Mouse (Mus musculus) cerebral cortex, adult 2 months (tissue): ENCODE data around the gene Fam162a.

Experiments
- WGBS: fragments of 180-500 bp; shearing (Covaris S2); methylation state at CpG from one replicate; pipeline ENCODE4 v1.1.7; 2018; 5-methylcytosine and 5-hydroxymethylcytosine counted together

Gene Fam162a

GRCm38 (mm10) chr16:36057933-36058475, 13.4 kb downstream of the Fam162a start:
- WGBS: 83% methylated on average over 8 of the region's 8 CpGs

- 92% methylated on average over 11 of the region's 11 CpGs for WGBS
Measured at GRCm38 (mm10) chr16:36056416-36056815, 15.0 kb downstream of the Fam162a start.

DNA sequence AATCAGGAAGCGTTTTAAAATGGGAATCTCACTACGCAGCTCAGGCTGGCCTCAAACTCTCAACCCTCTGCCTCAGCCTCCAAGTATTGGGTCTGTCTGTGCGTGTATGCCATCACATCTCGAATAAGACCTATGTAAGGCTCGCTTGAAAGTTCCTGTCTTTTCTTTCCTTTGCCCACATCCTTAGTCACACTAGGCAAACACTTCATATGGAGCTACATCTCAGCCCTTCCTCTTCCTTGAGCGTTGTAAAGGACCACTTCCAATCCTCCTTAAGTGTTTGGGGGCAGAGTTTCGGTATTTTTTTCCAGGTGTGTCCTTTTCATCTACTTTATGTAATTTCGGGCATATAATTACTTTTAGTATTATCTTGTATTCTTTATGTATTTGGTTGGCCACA, 16.5 kb downstream of the Fam162a start:
- 96% methylated on average over 8 of the region's 8 CpGs for WGBS

- WGBS: 86% methylated on average over 6 of the region's 6 CpGs
Measured at GRCm38 (mm10) chr16:36053524-36054275, 17.7 kb downstream of the Fam162a start.

- WGBS: 88% methylated on average over 6 of the region's 6 CpGs
Measured at GRCm38 (mm10) chr16:36051491-36051890, 19.9 kb downstream of the Fam162a start.

- WGBS: 86% methylated on average over 4 of the region's 4 CpGs
Measured at GRCm38 (mm10) chr16:36047538-36047937, 23.9 kb downstream of the Fam162a start.

- 83% methylated on average over 4 of the region's 4 CpGs for WGBS
Measured at GRCm38 (mm10) chr16:36043964-36044363, 27.4 kb downstream of the Fam162a start.

- WGBS: 90% methylated on average over 10 of the region's 10 CpGs
Measured at GRCm38 (mm10) chr16:36043073-36043472, 28.3 kb downstream of the Fam162a start.

DNA sequence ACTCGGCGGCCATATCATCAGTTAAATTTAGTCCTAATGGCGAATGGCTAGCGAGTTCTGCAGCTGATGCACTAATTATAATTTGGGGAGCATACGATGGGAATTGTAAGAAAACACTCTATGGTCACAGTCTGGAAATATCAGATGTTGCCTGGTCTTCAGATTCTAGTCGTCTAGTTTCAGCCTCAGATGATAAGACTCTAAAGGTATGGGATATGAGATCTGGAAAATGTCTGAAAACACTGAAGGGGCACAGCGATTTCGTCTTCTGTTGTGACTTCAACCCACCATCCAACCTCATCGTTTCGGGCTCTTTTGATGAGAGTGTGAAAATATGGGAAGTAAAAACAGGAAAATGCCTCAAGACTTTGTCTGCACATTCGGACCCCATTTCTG, 29.8 kb downstream of the Fam162a start:
- 17% methylated on average over 11 of the region's 11 CpGs for WGBS

- WGBS: 1% methylated on average over 39 of the region's 39 CpGs
Measured at GRCm38 (mm10) chr16:36040640-36041624, 30.5 kb downstream of the Fam162a start, which contains the start of gene Wdr5b. Wdr5b (plus strand) TSS chr16:36041190.

GRCm38 (mm10) chr16:36028120-36028519, 43.3 kb downstream of the Fam162a start:
- WGBS: 66% methylated on average over 1 of the region's 2 CpGs

DNA sequence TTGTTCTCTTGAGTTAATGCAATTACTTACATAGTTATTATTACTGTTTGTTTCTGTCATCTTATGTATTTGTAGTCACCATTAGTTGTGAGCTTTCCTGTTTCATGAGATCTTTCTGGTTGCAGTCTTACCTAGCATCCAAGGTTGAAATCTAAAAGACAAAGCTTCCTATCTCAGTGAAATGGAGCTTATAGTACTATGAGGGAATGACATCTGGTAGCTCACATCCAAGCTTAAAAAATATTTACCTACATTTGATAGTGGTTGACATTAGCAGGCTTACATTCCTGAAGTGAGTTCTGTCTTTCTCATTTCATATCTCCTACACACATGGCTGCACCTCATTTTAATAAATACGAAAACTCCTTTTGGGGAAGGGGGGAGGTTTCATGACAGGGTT, 55.1 kb downstream of the Fam162a start:
- WGBS: 97% methylated on average over 1 of the region's 1 CpGs

GRCm38 (mm10) chr16:36008396-36008795, 63.0 kb downstream of the Fam162a start:
- WGBS: 93% methylated on average over 3 of the region's 3 CpGs

GRCm38 (mm10) chr16:35998852-35999251, 72.5 kb downstream of the Fam162a start:
- WGBS: 94% methylated on average over 4 of the region's 4 CpGs
